Mouse (Mus musculus) C2C12 (cell line): ENCODE data around the gene Slc28a2. TPM values are rescaled to one million over a fixed set of nuclear protein-coding genes. Genes with fewer than 3 reads are reported as not detected.
"Not testable (repeated sequence)": the region's sequence is repeated elsewhere in the genome, so short reads cannot be mapped to it uniquely, and the experiment has no call there.

ENCODE experiments used
- H3K27me3 ChIP-seq: one replicate; pipeline ENCODE4 v1.6.1; 2011; ENCODE audit not compliant: control insufficient read depth, insufficient read depth, insufficient read length
- H3K36me3 ChIP-seq: one replicate; pipeline ENCODE4 v1.6.1; 2011; ENCODE audit not compliant: control insufficient read depth, insufficient read depth
- H3K4me3 ChIP-seq: one replicate; pipeline ENCODE4 v1.5.1; 2011; ENCODE audit warnings: mild to moderate bottlenecking, control low read depth; ENCODE audit not compliant: poor library complexity, insufficient read depth, severe bottlenecking
- H3K79me2 ChIP-seq: one replicate; pipeline ENCODE4 v1.6.1; 2011; ENCODE audit not compliant: control insufficient read depth, insufficient read depth
- H3K79me3 ChIP-seq: one replicate; pipeline ENCODE4 v1.6.1; 2011; ENCODE audit warnings: low read depth, control low read depth
- H3ac ChIP-seq: one replicate; pipeline ENCODE3; 2011; ENCODE audit warnings: low read depth; ENCODE audit not compliant: control insufficient read depth, insufficient read length
- CEBPB ChIP-seq: IDR thresholded peaks from one replicate; pipeline ENCODE4 v1.6.1; 2011; ENCODE audit warnings: low read depth, mild to moderate bottlenecking, control low read depth, moderate library complexity
- CTCF ChIP-seq: IDR thresholded peaks from one replicate; pipeline ENCODE4 v1.5.1; 2011; ENCODE audit not compliant: control insufficient read depth, insufficient read depth, insufficient read length
- FOSL1 ChIP-seq: IDR thresholded peaks from one replicate; pipeline ENCODE4 v1.8.0; 2011; ENCODE audit warnings: mild to moderate bottlenecking, low read length; ENCODE audit not compliant: poor library complexity, insufficient read depth, severe bottlenecking
- MAX ChIP-seq: IDR thresholded peaks from one replicate; pipeline ENCODE4 v1.6.1; 2011; ENCODE audit warnings: mild to moderate bottlenecking, control low read depth
- MYOD1 ChIP-seq: IDR thresholded peaks from one replicate; pipeline ENCODE4 v1.6.1; 2011; ENCODE audit warnings: low read depth; ENCODE audit not compliant: control insufficient read depth, insufficient read length
- MYOG ChIP-seq: IDR thresholded peaks from one replicate; pipeline ENCODE4 v1.6.1; 2011; ENCODE audit not compliant: control insufficient read depth, insufficient read length; ENCODE audit errors: extremely low read depth
- USF1 ChIP-seq: IDR thresholded peaks from one replicate; pipeline ENCODE4 v1.6.1; 2011; ENCODE audit warnings: low read depth, mild to moderate bottlenecking, control low read depth, moderate library complexity
- polyA plus RNA-seq: library from polyadenylated mRNA; unstranded; fragments of >200 nt; fragmentation: generic; extraction: Trizol; gene quantifications from one replicate; pipeline ENCODE4 v1.2.1, GENCODE M21; 2012; ENCODE audit warnings: missing spikeins

Gene Slc28a2
- polyA plus RNA-seq, 1 experiment: 0.01 TPM

DNA sequence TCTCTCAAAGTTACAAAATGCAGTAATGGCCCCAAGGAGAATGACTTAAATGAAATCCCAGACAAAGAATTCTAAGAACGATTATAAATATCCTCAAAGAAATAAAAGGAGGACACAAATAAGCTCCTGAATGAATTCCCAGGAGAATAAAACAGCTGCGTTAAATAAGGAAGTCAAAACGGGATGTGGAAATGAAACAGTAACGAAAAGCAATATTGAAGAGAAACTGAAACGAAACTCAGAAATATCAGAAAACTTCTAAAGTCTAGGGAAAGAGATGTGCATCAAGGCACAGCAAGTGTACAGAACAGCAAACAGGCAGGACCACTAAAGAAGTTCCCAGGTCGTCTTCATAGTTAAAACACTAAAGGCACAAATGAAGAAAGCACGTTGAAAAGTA, 17.3 kb upstream of the Slc28a2 start:
- Histone ChIP-seq H3K79me3 (no peaks in the 10 kb centered on the region), H3K36me3 (no peaks in the 10 kb centered on the region), H3K79me2 (no peaks in the 10 kb centered on the region), H3ac (no peak overlapping the region), H3K27me3 (no peaks in the 10 kb centered on the region), H3K4me3 (no peak overlapping the region)
- no peak for TF ChIP-seq MYOG
- no peak for TF ChIP-seq MYOD1

DNA sequence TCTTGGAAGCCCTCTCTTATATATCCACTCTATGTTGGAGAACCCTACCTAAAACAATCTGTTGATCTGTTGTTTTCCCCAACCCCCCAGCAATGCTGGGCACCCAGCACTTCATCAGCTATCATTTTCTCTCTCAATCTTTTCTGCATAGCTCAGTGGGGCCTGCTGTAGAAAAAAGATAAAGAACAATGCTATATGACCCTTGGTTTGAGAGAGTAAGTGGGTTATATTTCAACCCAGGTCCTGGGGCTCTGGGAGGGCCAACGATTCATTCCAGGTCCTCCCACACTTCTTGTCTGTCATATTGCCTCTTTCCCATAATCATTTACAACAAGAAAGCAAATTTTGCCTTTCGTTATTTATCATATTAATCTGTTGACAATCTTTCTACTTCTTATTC, 368 bp downstream of the Slc28a2 start:
- not testable (repeated sequence) for H3K4me3 ChIP-seq, H3K79me2 ChIP-seq, H3K27me3 ChIP-seq, H3ac ChIP-seq, H3K79me3 ChIP-seq, H3K36me3 ChIP-seq

DNA sequence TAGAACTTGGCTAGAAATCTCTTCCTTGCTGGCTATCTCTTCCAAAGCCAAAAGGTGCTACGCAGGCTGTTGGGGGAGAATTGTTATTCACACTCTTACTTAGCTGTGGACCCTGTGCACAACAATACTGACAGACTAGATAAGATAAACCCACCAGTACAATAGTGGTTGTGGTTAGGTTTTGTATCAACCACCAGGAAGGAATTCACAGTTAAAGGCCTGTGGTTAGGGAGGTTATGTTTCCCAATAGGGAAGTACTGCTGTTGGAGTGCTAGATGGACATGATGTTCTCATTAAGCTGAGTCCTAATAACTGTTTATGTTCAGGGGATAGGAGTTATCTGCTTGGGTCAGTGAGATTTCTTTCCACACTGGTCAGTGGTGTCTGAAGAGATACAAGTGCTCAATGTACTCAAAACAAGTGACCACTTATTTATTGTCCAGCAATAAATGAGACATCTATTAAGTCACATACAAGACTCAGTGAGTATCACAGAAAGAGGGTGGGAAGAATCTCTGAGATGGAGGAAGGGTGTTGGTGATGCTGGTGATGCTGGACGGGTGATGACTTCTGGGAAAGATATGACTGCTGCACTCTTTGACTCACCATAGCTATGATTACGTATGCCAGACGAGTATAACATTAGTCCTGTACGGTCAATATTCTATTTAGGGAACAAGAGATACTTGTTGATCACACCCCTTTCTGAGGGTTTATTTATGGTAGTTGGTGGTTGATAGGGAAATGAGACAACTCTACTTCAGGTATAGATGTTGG, 12.6 kb downstream of the Slc28a2 start:
- not testable (repeated sequence) for H3K36me3 ChIP-seq, H3K4me3 ChIP-seq, H3K79me3 ChIP-seq, H3K27me3 ChIP-seq, H3K79me2 ChIP-seq, H3ac ChIP-seq

DNA sequence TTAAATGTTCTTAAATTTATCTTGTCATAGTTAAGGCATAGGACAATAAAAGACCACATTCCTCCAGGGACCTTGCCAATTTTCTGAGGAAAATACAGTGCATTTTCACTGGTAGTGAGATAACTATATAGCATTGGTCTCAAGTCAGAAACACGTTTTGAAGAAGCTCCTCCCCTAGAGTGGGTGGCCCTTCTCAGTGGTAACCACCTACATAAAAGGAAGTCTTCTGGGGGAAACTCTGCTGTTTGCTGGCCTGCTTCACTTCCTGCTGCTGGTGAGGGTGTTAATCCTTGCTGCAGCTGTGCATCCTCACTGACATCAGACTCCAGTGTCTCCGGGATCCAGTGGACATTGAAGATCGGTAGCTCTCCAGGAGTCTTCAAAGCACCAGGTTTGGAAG, 14.2 kb downstream of the Slc28a2 start:
- not testable (repeated sequence) for H3K36me3 ChIP-seq, H3ac ChIP-seq, H3K4me3 ChIP-seq, H3K79me3 ChIP-seq, H3K27me3 ChIP-seq, H3K79me2 ChIP-seq

DNA sequence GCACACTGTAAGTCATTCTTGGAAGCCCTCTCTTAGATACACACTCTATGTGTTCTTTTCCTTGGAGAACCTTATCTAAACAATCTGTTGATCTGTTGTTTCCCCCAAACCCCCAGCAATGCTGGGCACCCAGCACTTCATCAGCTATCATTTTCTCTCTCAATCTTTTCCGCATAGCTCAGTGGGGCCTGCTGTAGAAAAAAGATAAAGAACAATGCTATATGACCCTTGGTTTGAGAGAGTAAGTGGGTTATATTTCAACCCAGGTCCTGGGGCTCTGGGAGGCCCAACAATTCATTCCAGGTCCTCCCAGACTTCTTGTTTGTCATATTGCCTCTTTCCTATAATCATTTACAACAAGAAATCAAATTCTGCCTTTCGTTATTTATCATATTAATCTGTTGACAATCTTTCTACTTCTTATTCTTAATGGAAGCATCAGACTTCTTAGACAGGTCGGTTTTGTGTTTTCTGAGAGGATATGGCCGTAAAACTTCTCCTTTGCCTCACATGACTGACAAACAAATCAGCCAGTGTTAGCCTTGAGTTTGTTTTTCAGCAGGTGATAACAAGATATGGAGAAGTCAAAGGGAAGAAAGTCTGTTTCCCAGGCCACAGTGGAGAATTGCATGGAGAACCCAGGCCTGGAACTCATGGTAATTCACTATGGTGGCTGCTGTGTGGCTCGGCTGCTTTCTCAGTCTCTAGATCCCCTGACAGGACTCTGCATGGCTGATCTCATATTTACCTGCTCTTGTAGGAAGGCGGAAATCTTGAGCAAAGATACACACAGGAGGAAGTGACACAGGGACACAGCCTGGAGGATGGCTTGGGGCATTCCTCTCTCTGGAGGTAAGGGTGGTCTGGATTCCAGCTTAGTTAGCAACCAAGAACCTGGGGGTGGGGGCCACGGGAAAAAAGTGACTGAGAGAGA, 15.0 kb downstream of the Slc28a2 start:
- Histone ChIP-seq H3K79me2 (no peaks in the 10 kb centered on the region), H3K4me3 (no peak overlapping the region), H3K36me3 (no peaks in the 10 kb centered on the region), H3K79me3 (no peaks in the 10 kb centered on the region), H3ac (no peak overlapping the region), H3K27me3 (no peaks in the 10 kb centered on the region)
- no peak for TF ChIP-seq MAX
- no peak for TF ChIP-seq FOSL1
- TF ChIP-seq MYOD1: no peak
- no peak for TF ChIP-seq USF1
- TF ChIP-seq MYOG: no peak
- no peak for TF ChIP-seq CEBPB
- TF ChIP-seq CTCF: no peak

DNA sequence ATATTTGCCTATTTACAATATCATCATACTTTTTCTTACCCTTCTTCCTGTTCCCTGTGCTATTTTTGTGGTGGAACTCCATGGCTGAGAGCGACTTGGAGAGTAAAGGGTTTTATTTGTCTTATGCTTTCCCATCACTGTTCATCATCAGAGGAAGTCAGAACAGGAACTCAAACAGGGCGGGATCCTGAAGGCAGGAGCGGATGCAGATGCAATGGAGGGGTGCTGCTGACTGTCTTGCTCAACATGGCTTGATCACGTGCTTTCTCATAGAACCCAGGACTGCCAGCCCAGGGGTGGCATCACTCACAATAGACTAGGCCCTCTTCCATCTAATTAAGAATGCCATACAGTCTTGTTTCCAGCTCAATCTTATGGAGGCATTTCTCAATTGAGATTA, 24.1 kb downstream of the Slc28a2 start:
- no peak overlapping the region for H3K4me3 ChIP-seq
- H3K79me3 ChIP-seq: no peaks in the 10 kb centered on the region
- H3K79me2 ChIP-seq: no peaks in the 10 kb centered on the region
- H3ac ChIP-seq: no peak overlapping the region
- TF ChIP-seq CEBPB (no peak), CTCF (no peak), USF1 (no peak), MYOG (no peak), MAX (no peak), MYOD1 (no peak), FOSL1 (no peak)
- no peaks in the 10 kb centered on the region for H3K27me3 ChIP-seq
- H3K36me3 ChIP-seq: no peaks in the 10 kb centered on the region
